20 mouse cellular contexts compared by ENCODE assay signal in the genomic region with DNA sequence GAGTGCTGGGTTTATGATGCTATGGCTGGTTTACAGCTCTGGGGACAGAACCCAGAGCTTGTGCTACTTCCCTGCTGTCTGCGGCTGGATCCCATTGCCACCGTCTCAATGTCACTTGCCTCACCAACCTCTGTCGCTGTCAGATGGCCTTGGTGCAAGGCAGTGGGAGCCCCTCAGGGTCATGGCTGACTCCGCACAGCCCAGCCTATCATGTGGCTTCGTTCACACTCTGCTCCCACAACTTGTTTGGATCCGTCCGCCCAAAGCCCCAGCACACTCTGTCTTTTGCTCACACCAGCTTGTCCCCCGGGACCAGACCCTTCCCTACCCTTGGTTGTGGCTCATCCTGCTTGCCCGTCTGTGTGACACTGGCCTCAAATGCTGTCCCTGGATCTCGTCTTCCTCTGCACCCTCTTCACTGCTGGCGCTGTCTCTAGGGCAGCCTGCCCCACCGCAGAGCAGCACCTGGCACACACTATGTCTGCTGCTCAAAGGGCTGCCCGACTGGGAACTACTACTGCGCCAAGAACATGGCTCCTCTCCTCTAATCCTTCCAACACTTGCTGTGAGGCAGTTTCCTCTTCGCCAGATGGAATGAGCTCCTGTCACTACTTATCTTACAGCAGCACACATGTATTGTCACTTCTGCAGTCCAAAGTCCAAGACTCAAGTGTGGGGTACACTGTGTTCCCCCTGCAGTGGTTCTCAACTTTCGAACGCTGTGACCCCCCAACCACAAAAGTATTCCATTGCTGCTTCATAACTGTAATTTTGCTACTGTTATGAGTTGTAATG. TPM values are rescaled to one million over a fixed set of nuclear protein-coding genes. Genes with fewer than 3 reads are reported as not detected.
DNase-seq lines count a peak whose midpoint lies in the region; ATAC-seq and TF ChIP-seq lines count a peak whose summit lies in the region.
"Had no signal": no experiment of that assay in that cellular context is flagged by ENCODE, and none has a peak within 500 bp of the region (broad histone marks: within the 10 kb centered on the region; RNA-seq: fewer than 3 reads in every experiment).

No protein-coding gene starts in this region.

- H3K4me1 ChIP-seq in forebrain, embryonic 15.5 days = peaks cover 43% of the 10 kb centered on the region
- peaks cover 17% of the 10 kb centered on the region for H3K4me1 ChIP-seq in forebrain, embryonic 12.5 days
- H3K4me1 ChIP-seq in megakaryocyte, embryonic 14.5 days = peaks cover 49% of the 10 kb centered on the region
- H3K4me1 ChIP-seq in hindbrain, postnatal 0 days (ENCODE audit: insufficient read depth, low read length) = peaks cover 25% of the 10 kb centered on the region
- H3K4me1 ChIP-seq: embryonic facial prominence, embryonic 13.5 days; limb, embryonic 15.5 days had no signal

- 0 out of 2 replicates have a peak overlapping the region, but pooled peaks have one; percentile 71 for H3K27ac ChIP-seq in forebrain, embryonic 15.5 days (replicated peaks)
- H3K27ac ChIP-seq in forebrain, embryonic 12.5 days = no peak overlapping the region
- H3K27ac ChIP-seq in hindbrain, postnatal 0 days = peak overlapping the region; percentile 26; the same call in 1 of the 2 replicates
- H3K27ac ChIP-seq: embryonic facial prominence, embryonic 13.5 days; gastrocnemius, adult 2 months; heart, embryonic 10.5 days; kidney, postnatal 0 days; limb, embryonic 15.5 days had no signal

- ATAC-seq in forebrain, embryonic 15.5 days (replicated peaks) = no peak
- ATAC-seq in forebrain, embryonic 12.5 days (ENCODE audit: low FRiP score) = no peak
- ATAC-seq in megakaryocyte, adult 5-6 weeks (ENCODE audit: poor library complexity, severe bottlenecking) = no peak
- no peak for ATAC-seq in hindbrain, postnatal 0 days

- H3K4me3 ChIP-seq in forebrain, embryonic 15.5 days = no peak overlapping the region
- H3K4me3 ChIP-seq in forebrain, embryonic 12.5 days (replicated peaks) = no peak overlapping the region
- H3K4me3 ChIP-seq in megakaryocyte, embryonic 14.5 days (replicated peaks) = peak overlapping the region; percentile 51
- H3K4me3 ChIP-seq in hindbrain, postnatal 0 days (ENCODE audit: low read length) = no peak overlapping the region
- H3K4me3 ChIP-seq: embryonic facial prominence, embryonic 13.5 days; gastrocnemius, adult 2 months; heart, embryonic 10.5 days; limb, embryonic 15.5 days; myocyte had no signal

- no peaks in the 10 kb centered on the region for H3K9me3 ChIP-seq in forebrain, embryonic 15.5 days
- no peaks in the 10 kb centered on the region for H3K9me3 ChIP-seq in forebrain, embryonic 12.5 days
- H3K9me3 ChIP-seq in megakaryocyte, embryonic 14.5 days = no peaks in the 10 kb centered on the region
- H3K9me3 ChIP-seq in hindbrain, postnatal 0 days (ENCODE audit: low read length) = no peaks in the 10 kb centered on the region
- H3K9me3 ChIP-seq: embryonic facial prominence, embryonic 13.5 days; heart, embryonic 10.5 days; limb, embryonic 15.5 days had no signal

- TF ChIP-seq CTCF in hindbrain, postnatal 0 days (IDR thresholded peaks at IDR 0.05; ENCODE audit: low read depth) = no peak

- no peaks in the 10 kb centered on the region for H3K27me3 ChIP-seq in forebrain, embryonic 15.5 days
- no peaks in the 10 kb centered on the region for H3K27me3 ChIP-seq in forebrain, embryonic 12.5 days
- peaks cover 48% of the 10 kb centered on the region for H3K27me3 ChIP-seq in megakaryocyte, embryonic 14.5 days (replicated peaks)
- H3K27me3 ChIP-seq in hindbrain, postnatal 0 days (ENCODE audit: insufficient read depth, low read length) = no peaks in the 10 kb centered on the region
- H3K27me3 ChIP-seq: embryonic facial prominence, embryonic 13.5 days; limb, embryonic 15.5 days had no signal

- peak; percentile 83 for DNase-seq in adrenal gland, adult 2 months
- no peak for DNase-seq in hindbrain, postnatal 0 days (ENCODE audit: low spot score)
- no peak for DNase-seq in thymus, postnatal 14 days
- DNase-seq: cerebellum, adult 9-10 months; gastrocnemius, adult 2 months; kidney, adult 11 months; layer of hippocampus, postnatal 36 days; lung, adult 18-20 months; lung, postnatal 36 days; midbrain, embryonic 14.5 days; right cerebral cortex, postnatal 25 days had no signal

- 80% methylated on average over 17 of the region's 17 CpGs for WGBS in forebrain, embryonic 15.5 days
- WGBS in forebrain, embryonic 12.5 days = 90% methylated on average over 17 of the region's 17 CpGs
- WGBS in hindbrain, postnatal 0 days = 70% methylated on average over 17 of the region's 17 CpGs

- H3K4me2 ChIP-seq in forebrain, embryonic 15.5 days (replicated peaks) = no peak overlapping the region
- no peak overlapping the region for H3K4me2 ChIP-seq in forebrain, embryonic 12.5 days
- H3K4me2 ChIP-seq in hindbrain, postnatal 0 days (ENCODE audit: low read depth, low read length) = no peak overlapping the region
- H3K4me2 ChIP-seq: embryonic facial prominence, embryonic 13.5 days; limb, embryonic 15.5 days had no signal

- H3K9ac ChIP-seq in forebrain, embryonic 15.5 days (replicated peaks) = no peak overlapping the region
- no peak overlapping the region for H3K9ac ChIP-seq in forebrain, embryonic 12.5 days
- H3K9ac ChIP-seq in hindbrain, postnatal 0 days (replicated peaks; ENCODE audit: low read length) = no peak overlapping the region
- H3K9ac ChIP-seq: embryonic facial prominence, embryonic 13.5 days; limb, embryonic 15.5 days had no signal

- no peaks in the 10 kb centered on the region for H3K36me3 ChIP-seq in forebrain, embryonic 15.5 days
- H3K36me3 ChIP-seq in forebrain, embryonic 12.5 days (replicated peaks) = no peaks in the 10 kb centered on the region
- no peaks in the 10 kb centered on the region for H3K36me3 ChIP-seq in megakaryocyte, embryonic 14.5 days (replicated peaks; ENCODE audit: low read length)
- H3K36me3 ChIP-seq in hindbrain, postnatal 0 days (ENCODE audit: insufficient read depth, low read length) = no peaks in the 10 kb centered on the region
- H3K36me3 ChIP-seq: embryonic facial prominence, embryonic 13.5 days; heart, embryonic 10.5 days; limb, embryonic 15.5 days had no signal

RNA-seq across cellular contexts. Expression of a gene that starts 3.2 kb away (rescaled TPM):
- 4.4 and 5.3 TPM in 2 replicates for polyA plus RNA-seq in forebrain, embryonic 15.5 days (2015; fragmentation: Nextera tagmentation; extraction: Ambion mirVana)
- 1.8 TPM in 2 replicates for polyA plus RNA-seq in forebrain, embryonic 12.5 days (2016; fragmentation: Nextera tagmentation; extraction: Ambion mirVana)
- polyA plus RNA-seq in megakaryocyte, embryonic 14.5 days (2012; ENCODE audit: insufficient read depth, low replicate concordance) = 4.5 TPM in 1 of 2 replicates, not detected in the other
- total RNA-seq in megakaryocyte, adult 5-6 weeks (2015) = 2.5 and 4.4 TPM in 2 replicates
- total RNA-seq in megakaryocyte, adult 5-6 weeks (2017) = 3.0 and 4.4 TPM in 2 replicates
- 1 to 10 TPM in 1 of 2 experiments, under 1 TPM in 1; 0.52 to 1.1 TPM for total RNA-seq in adrenal gland, adult 2 months (2021)
- polyA plus RNA-seq in adrenal gland, adult 2 months (2012; rRNA removed) = 1.5 and 1.6 TPM in 2 replicates
- total RNA-seq in hindbrain, postnatal 0 days (2014; rRNA removed) = 11.8 and 12.6 TPM in 2 replicates
- 9.4 and 9.7 TPM in 2 replicates for polyA plus RNA-seq in hindbrain, postnatal 0 days (2015; fragmentation: Nextera tagmentation; extraction: Ambion mirVana)

RNA-seq across cellular contexts. Expression of a gene that starts 22.3 kb away (rescaled TPM):
- polyA plus RNA-seq in forebrain, embryonic 15.5 days (2015; fragmentation: Nextera tagmentation; extraction: Ambion mirVana) = 26.3 and 28.2 TPM in 2 replicates
- 20.5 and 24.0 TPM in 2 replicates for polyA plus RNA-seq in forebrain, embryonic 12.5 days (2016; fragmentation: Nextera tagmentation; extraction: Ambion mirVana)
- 15.6 and 22.4 TPM in 2 replicates for polyA plus RNA-seq in megakaryocyte, embryonic 14.5 days (2012; ENCODE audit: insufficient read depth, low replicate concordance)
- total RNA-seq in megakaryocyte, adult 5-6 weeks (2015) = 6.4 and 6.8 TPM in 2 replicates
- 7.8 and 11.1 TPM in 2 replicates for total RNA-seq in megakaryocyte, adult 5-6 weeks (2017)
- total RNA-seq in adrenal gland, adult 2 months (2021) = 10 to 100 TPM; 16.9 to 18.8 TPM
- 42.9 and 46.4 TPM in 2 replicates for polyA plus RNA-seq in adrenal gland, adult 2 months (2012; rRNA removed)
- total RNA-seq in hindbrain, postnatal 0 days (2014; rRNA removed) = 44.6 and 46.7 TPM in 2 replicates
- 17.9 and 18.1 TPM in 2 replicates for polyA plus RNA-seq in hindbrain, postnatal 0 days (2015; fragmentation: Nextera tagmentation; extraction: Ambion mirVana)

RNA-seq across cellular contexts. Expression of a gene that starts 25.0 kb away (rescaled TPM):
- 22.2 and 25.1 TPM in 2 replicates for polyA plus RNA-seq in forebrain, embryonic 15.5 days (2015; fragmentation: Nextera tagmentation; extraction: Ambion mirVana)
- polyA plus RNA-seq in forebrain, embryonic 12.5 days (2016; fragmentation: Nextera tagmentation; extraction: Ambion mirVana) = 30.7 and 31.2 TPM in 2 replicates
- 4.5 and 4.7 TPM in 2 replicates for polyA plus RNA-seq in megakaryocyte, embryonic 14.5 days (2012; ENCODE audit: insufficient read depth, low replicate concordance)
- total RNA-seq in megakaryocyte, adult 5-6 weeks (2015) = 5.1 and 10.1 TPM in 2 replicates
- 4.7 and 7.2 TPM in 2 replicates for total RNA-seq in megakaryocyte, adult 5-6 weeks (2017)
- total RNA-seq in adrenal gland, adult 2 months (2021) = 10 to 100 TPM; 13.5 to 23.5 TPM
- 19.3 and 19.6 TPM in 2 replicates for polyA plus RNA-seq in adrenal gland, adult 2 months (2012; rRNA removed)
- total RNA-seq in hindbrain, postnatal 0 days (2014; rRNA removed) = 19.1 and 43.1 TPM in 2 replicates
- polyA plus RNA-seq in hindbrain, postnatal 0 days (2015; fragmentation: Nextera tagmentation; extraction: Ambion mirVana) = 22.1 and 24.8 TPM in 2 replicates
